Mouse (Mus musculus) MEL (cell line): ENCODE results near the gene Mcu. TPM values are rescaled to one million over a fixed set of nuclear protein-coding genes. Genes with fewer than 3 reads are reported as not detected.

Experiments
- DNase-seq: peaks from one replicate; pipeline ENCODE4 v3.0.0; 2011; ENCODE audit warnings: low read depth, low spot score
- H3K27ac ChIP-seq: 2 replicates; pipeline ENCODE4 v1.5.1; 2012; ENCODE audit warnings: low read depth, mild to moderate bottlenecking, control low read depth, low read length, moderate library complexity; ENCODE audit not compliant: control insufficient read depth
- H3K27me3 ChIP-seq, 2 experiments: fragments of 150-350 bp in 1 of 2; sonication (generic) in 1 of 2; 2 replicates each; pipeline ENCODE4 v1.6.1; 2012; ENCODE audit warnings: low read length in 2 of 2, mild to moderate bottlenecking in 2 of 2, improper control_type of control experiment in 1 of 2, moderate library complexity in 1 of 2; ENCODE audit not compliant: insufficient read depth in 2 of 2, control insufficient read depth in 1 of 2
- H3K36me3 ChIP-seq, 2 experiments: 2 replicates each; pipeline ENCODE4 v1.6.1; 2012 to 2014; ENCODE audit warnings: low read length in 2 of 2, improper control_type of control experiment in 1 of 2, inconsistent platforms in 1 of 2, mild to moderate bottlenecking in 1 of 2; ENCODE audit not compliant: insufficient read depth in 2 of 2, control insufficient read depth in 1 of 2
- H3K4me1 ChIP-seq, 2 experiments: fragments of 150-350 bp in 1 of 2; sonication (generic) in 1 of 2; 2 replicates each; pipeline ENCODE4 v1.6.1; 2012; ENCODE audit warnings: low read length in 2 of 2, improper control_type of control experiment in 1 of 2, mild to moderate bottlenecking in 1 of 2; ENCODE audit not compliant: insufficient read depth in 2 of 2, control insufficient read depth in 1 of 2
- H3K4me3 ChIP-seq, 2 experiments: fragments of 150-350 bp in 1 of 2; sonication (generic) in 1 of 2; 2 replicates each; pipeline ENCODE4 v1.5.1; 2012; ENCODE audit warnings: low read depth in 2 of 2, low read length in 2 of 2, mild to moderate bottlenecking in 2 of 2, moderate library complexity in 2 of 2, control low read depth in 1 of 2, improper control_type of control experiment in 1 of 2; ENCODE audit not compliant: control insufficient read depth in 1 of 2, insufficient read depth in 1 of 2
- H3K79me2 ChIP-seq: 2 replicates; pipeline ENCODE4 v1.6.1; 2012; ENCODE audit warnings: mild to moderate bottlenecking, low read length, moderate library complexity; ENCODE audit not compliant: control insufficient read depth, poor library complexity, insufficient read depth
- H3K9ac ChIP-seq: 2 replicates; pipeline ENCODE4 v1.6.1; 2012; ENCODE audit warnings: low read depth, mild to moderate bottlenecking, control low read depth, low read length, moderate library complexity; ENCODE audit not compliant: control insufficient read depth, poor library complexity, severe bottlenecking
- H3K9me3 ChIP-seq: fragments of 150-350 bp; sonication (generic); replicated peaks from 2 replicates; pipeline ENCODE4 v1.6.1; 2012; ENCODE audit warnings: mild to moderate bottlenecking, low read length, improper control_type of control experiment, moderate library complexity; ENCODE audit not compliant: insufficient read depth
- BHLHE40 ChIP-seq: IDR thresholded peaks from 2 replicates; pipeline ENCODE4 v1.6.1; 2012; ENCODE audit warnings: low read depth, mild to moderate bottlenecking, inconsistent platforms, low read length, improper control_type of control experiment, borderline replicate concordance
- CHD2 ChIP-seq: IDR thresholded peaks from 2 replicates; pipeline ENCODE4 v1.6.1; 2011; ENCODE audit warnings: low read length, improper control_type of control experiment
- CTCF ChIP-seq, 3 experiments: IDR thresholded peaks in 2 of 3; conservative IDR thresholded peaks in 1 of 3; 2 replicates each; pipeline ENCODE4 v1.5.1; 2011 to 2012; ENCODE audit warnings: low read length in 3 of 3, low read depth in 2 of 3, mild to moderate bottlenecking in 2 of 3, improper control_type of control experiment in 1 of 3, inconsistent platforms in 1 of 3, mixed read lengths in 1 of 3, moderate library complexity in 1 of 3; ENCODE audit not compliant: control insufficient read depth in 1 of 3, insufficient read depth in 1 of 3, poor library complexity in 1 of 3, severe bottlenecking in 1 of 3
- ELF1 ChIP-seq: IDR thresholded peaks from 2 replicates; pipeline ENCODE4 v1.6.1; 2014; ENCODE audit warnings: low read depth, mild to moderate bottlenecking, inconsistent platforms, low read length, improper control_type of control experiment, moderate library complexity
- EP300 ChIP-seq, 2 experiments: IDR thresholded peaks; 2 replicates each; pipeline ENCODE4 v1.6.1; 2011; ENCODE audit warnings: improper control_type of control experiment in 2 of 2, low read length in 2 of 2, low read depth in 1 of 2, mild to moderate bottlenecking in 1 of 2
- ETS1 ChIP-seq: IDR thresholded peaks from 2 replicates; pipeline ENCODE4 v1.6.1; 2012; ENCODE audit warnings: low read depth, mild to moderate bottlenecking, inconsistent platforms, low read length, improper control_type of control experiment, moderate library complexity
- GABPA ChIP-seq: IDR thresholded peaks from 2 replicates; pipeline ENCODE4 v1.6.1; 2012; ENCODE audit warnings: low read depth, mild to moderate bottlenecking, inconsistent platforms, low read length, improper control_type of control experiment, moderate library complexity
- GATA1 ChIP-seq: IDR thresholded peaks from 2 replicates; pipeline ENCODE4 v1.6.1; 2011; ENCODE audit warnings: low read depth, low read length, improper control_type of control experiment
- HCFC1 ChIP-seq: IDR thresholded peaks from 2 replicates; pipeline ENCODE4 v1.6.1; 2012; ENCODE audit warnings: low read depth, mild to moderate bottlenecking, inconsistent platforms, low read length, improper control_type of control experiment, moderate library complexity
- JUND ChIP-seq: IDR thresholded peaks from 2 replicates; pipeline ENCODE4 v1.6.1; 2011; ENCODE audit warnings: low read depth, mild to moderate bottlenecking, improper control_type of control experiment, low read length
- MAFK ChIP-seq: IDR thresholded peaks from 2 replicates; pipeline ENCODE4 v1.6.1; 2011; ENCODE audit warnings: low read depth, mild to moderate bottlenecking, low read length, improper control_type of control experiment, borderline replicate concordance
- MAZ ChIP-seq: IDR thresholded peaks from 2 replicates; pipeline ENCODE4 v1.6.1; 2012; ENCODE audit warnings: low read depth, mild to moderate bottlenecking, inconsistent platforms, low read length, improper control_type of control experiment
- MEF2A ChIP-seq: IDR thresholded peaks from 2 replicates; pipeline ENCODE4 v1.6.1; 2014; ENCODE audit warnings: low read depth, mild to moderate bottlenecking, inconsistent platforms, low read length, improper control_type of control experiment; ENCODE audit not compliant: poor library complexity, insufficient replicate concordance, severe bottlenecking; ENCODE audit errors: extremely low read depth
- MXI1 ChIP-seq: IDR thresholded peaks from 2 replicates; pipeline ENCODE4 v1.6.1; 2011; ENCODE audit warnings: mild to moderate bottlenecking, low read depth, low read length, improper control_type of control experiment
- MYC ChIP-seq: IDR thresholded peaks from 2 replicates; pipeline ENCODE4 v1.6.1; 2011; ENCODE audit warnings: low read depth, mild to moderate bottlenecking, low read length, improper control_type of control experiment, moderate library complexity
- NELFE ChIP-seq: IDR thresholded peaks from 2 replicates; pipeline ENCODE4 v1.6.1; 2011; ENCODE audit warnings: low read depth, low read length, improper control_type of control experiment
- NRF1 ChIP-seq: IDR thresholded peaks from 2 replicates; pipeline ENCODE4 v1.6.1; 2014; ENCODE audit warnings: low read depth, mild to moderate bottlenecking, inconsistent platforms, low read length, improper control_type of control experiment, moderate library complexity; ENCODE audit not compliant: poor library complexity, insufficient read depth, severe bottlenecking
- POLR2A ChIP-seq, 2 experiments: IDR thresholded peaks; 2 replicates each; pipeline ENCODE4 v1.6.1; 2011 to 2012; ENCODE audit warnings: low read length in 2 of 2, mild to moderate bottlenecking in 2 of 2, control low read depth in 1 of 2, improper control_type of control experiment in 1 of 2, low read depth in 1 of 2, moderate library complexity in 1 of 2; ENCODE audit not compliant: control insufficient read depth in 1 of 2, insufficient read depth in 1 of 2, poor library complexity in 1 of 2
- POLR2AphosphoS5 ChIP-seq: IDR thresholded peaks from 2 replicates; pipeline ENCODE4 v1.6.1; 2012; ENCODE audit warnings: low read depth, borderline replicate concordance, mild to moderate bottlenecking, inconsistent platforms, low read length, moderate library complexity, mixed read lengths
- RCOR1 ChIP-seq: IDR thresholded peaks from 2 replicates; pipeline ENCODE4 v1.6.1; 2012; ENCODE audit warnings: low read depth, mild to moderate bottlenecking, inconsistent platforms, low read length, improper control_type of control experiment
- SIN3A ChIP-seq: IDR thresholded peaks from 2 replicates; pipeline ENCODE4 v1.6.1; 2012; ENCODE audit warnings: low read length, improper control_type of control experiment, inconsistent platforms
- SMC3 ChIP-seq: IDR thresholded peaks from 2 replicates; pipeline ENCODE4 v1.6.1; 2011; ENCODE audit warnings: low read depth, low read length, improper control_type of control experiment
- TAL1 ChIP-seq: IDR thresholded peaks from 2 replicates; pipeline ENCODE4 v1.6.1; 2012; ENCODE audit warnings: mild to moderate bottlenecking, inconsistent platforms, low read length, moderate library complexity, mixed read lengths
- TCF12 ChIP-seq: IDR thresholded peaks from 2 replicates; pipeline ENCODE4 v1.6.1; 2014; ENCODE audit warnings: low read depth, mild to moderate bottlenecking, inconsistent platforms, low read length, improper control_type of control experiment, moderate library complexity
- UBTF ChIP-seq: IDR thresholded peaks from 2 replicates; pipeline ENCODE4 v1.6.1; 2012; ENCODE audit warnings: low read depth, mild to moderate bottlenecking, inconsistent platforms, low read length, improper control_type of control experiment, moderate library complexity, borderline replicate concordance; ENCODE audit not compliant: insufficient read depth
- USF2 ChIP-seq, 2 experiments: IDR thresholded peaks; 2 replicates each; pipeline ENCODE4 v1.6.1; 2011 to 2012; ENCODE audit warnings: improper control_type of control experiment in 2 of 2, low read length in 2 of 2, borderline replicate concordance in 1 of 2, inconsistent platforms in 1 of 2, low read depth in 1 of 2, mild to moderate bottlenecking in 1 of 2; ENCODE audit not compliant: insufficient read depth in 1 of 2
- ZC3H11A ChIP-seq: IDR thresholded peaks from 2 replicates; pipeline ENCODE4 v1.6.1; 2012; ENCODE audit warnings: low read depth, mild to moderate bottlenecking, inconsistent platforms, low read length, improper control_type of control experiment
- ZNF384 ChIP-seq: IDR thresholded peaks from 2 replicates; pipeline ENCODE4 v1.6.1; 2012; ENCODE audit warnings: low read depth, mild to moderate bottlenecking, inconsistent platforms, low read length, improper control_type of control experiment
- polyA plus RNA-seq, 2 experiments: library from polyadenylated mRNA; stranded (reverse) in 1 of 2; unstranded in 1 of 2; fragments of >175 nt in 1 of 2; fragments of >200 nt in 1 of 2; gene quantifications; 2 replicates each; pipeline versions ENCODE4 v1.2.1 to v1.2.4; 2012; ENCODE audit warnings: low replicate concordance in 2 of 2, low read depth in 1 of 2; ENCODE audit not compliant: insufficient read length in 2 of 2, insufficient read depth in 1 of 2, missing spikeins in 1 of 2
- total RNA-seq: library from RNA; depleted of rRNA; stranded (reverse); fragments of 300-350 nt; gene quantifications from 2 replicates; pipeline ENCODE4 v1.2.3, GENCODE M21; 2012

The Mcu gene
- total and polyA plus RNA-seq, 3 experiments, result 7.7 to 9.4 TPM; not detected in 1

- Histone ChIP-seq H3K27ac (no peak overlapping the region), H3K4me3 (no peak overlapping the region), H3K9ac (no peak overlapping the region), H3K4me1 (no peaks in the 10 kb centered on the region), H3K9me3 (no peaks in the 10 kb centered on the region), H3K36me3 (no peaks in the 10 kb centered on the region), H3K79me2 (no peaks in the 10 kb centered on the region), H3K27me3 (no peaks in the 10 kb centered on the region)
- no peak for TF ChIP-seq MAZ
- no peak for TF ChIP-seq RCOR1
- no peak for TF ChIP-seq BHLHE40
- TF ChIP-seq EP300 (IDR thresholded peaks at IDR 0.05; ENCODE audit: low read depth in 1 of 2, low read length in 2 of 2), result no peak
- TF ChIP-seq GABPA, result no peak
- no peak for TF ChIP-seq NELFE
- no peak for TF ChIP-seq HCFC1
- no peak for TF ChIP-seq TAL1
- no peak for TF ChIP-seq NRF1
- TF ChIP-seq UBTF, result no peak
- TF ChIP-seq SIN3A, result no peak
- no peak for TF ChIP-seq MYC
- no peak for TF ChIP-seq MEF2A
- no peak for TF ChIP-seq ZC3H11A
- TF ChIP-seq ETS1, result no peak
- no peak for TF ChIP-seq POLR2A (IDR thresholded peaks at IDR 0.05; ENCODE audit: control insufficient read depth in 1 of 2, insufficient read depth in 1 of 2, low read depth in 1 of 2, low read length in 2 of 2, poor library complexity in 1 of 2)
- no peak for TF ChIP-seq TCF12
- TF ChIP-seq POLR2AphosphoS5, result no peak
- no peak for TF ChIP-seq CHD2
- no peak for TF ChIP-seq ZNF384
- DNase-seq, result no peak
These were observed 97.1 kb downstream of the Mcu start for GRCm38 (mm10) chr10:59519411-59519810.

DNA sequence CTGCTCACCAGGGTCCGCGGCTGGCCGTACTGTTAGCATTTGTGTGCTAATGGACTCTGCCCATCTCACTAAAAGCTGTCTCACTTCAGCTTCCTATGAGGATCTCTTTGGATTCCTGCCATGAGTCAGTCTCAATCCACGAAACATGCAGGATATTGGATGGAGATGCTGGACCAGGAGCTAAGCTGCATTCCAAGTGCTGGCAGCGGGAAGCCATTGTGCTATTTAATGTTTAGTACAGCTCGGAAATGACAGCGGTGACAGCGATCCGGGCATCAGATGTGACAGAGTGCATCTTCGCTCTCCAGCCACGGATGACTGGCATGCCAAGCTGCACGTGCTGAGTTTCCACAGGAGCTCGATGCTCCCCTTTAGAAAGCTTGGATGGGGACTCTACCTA is 99.3 kb downstream of the Mcu start:
- H3K27me3 ChIP-seq, result no peaks in the 10 kb centered on the region
- H3K4me1 ChIP-seq, result no peaks in the 10 kb centered on the region
- no peaks in the 10 kb centered on the region for H3K79me2 ChIP-seq
- H3K9me3 ChIP-seq, result no peaks in the 10 kb centered on the region
- H3K4me3 ChIP-seq, result no peak overlapping the region
- no peak for DNase-seq
- TF ChIP-seq SMC3 (no peak), MXI1 (no peak), ELF1 (no peak), CTCF (IDR thresholded peaks at IDR 0.05 in 2 of 3, conservative IDR thresholded peaks at IDR 0.05 in 1 of 3; ENCODE audit: control insufficient read depth in 1 of 3, insufficient read depth in 1 of 3, low read depth in 2 of 3, low read length in 3 of 3, poor library complexity in 1 of 3, severe bottlenecking in 1 of 3) (no peak), NELFE (no peak), RCOR1 (no peak), USF2 (IDR thresholded peaks at IDR 0.05; ENCODE audit: borderline replicate concordance in 1 of 2, insufficient read depth in 1 of 2, low read depth in 1 of 2, low read length in 2 of 2) (no peak), GATA1 (no peak), MYC (no peak), MAFK (no peak), SIN3A (no peak), JUND (no peak), TAL1 (no peak), UBTF (no peak)
- no peak overlapping the region for H3K27ac ChIP-seq
- H3K9ac ChIP-seq, result no peak overlapping the region
- no peaks in the 10 kb centered on the region for H3K36me3 ChIP-seq
